Mouse (Mus musculus): ENCODE results near the gene Raet1e.
"Not testable (repeated sequence)": the region's sequence is repeated elsewhere in the genome, so short reads cannot be mapped to it uniquely, and the experiment has no call there.

- TF ChIP-seq CTCF, EP300 (IDR thresholded peaks at IDR 0.05; ENCODE audit: low read depth): not testable (repeated sequence)
These were observed 120.1 kb downstream of the Raet1e start for GRCm38 (mm10) chr10:22278468-22278867.
